Mouse (Mus musculus) neural tube, embryonic 14.5 days (tissue): ENCODE measurements around the gene Mrpl38. TPM values are rescaled to one million over a fixed set of nuclear protein-coding genes. Genes with fewer than 3 reads are reported as not detected.

Experiments used
- ATAC-seq: fragments of 200-750 bp; cut with Nextera tagmentation; 2 replicates; pipeline ENCODE4 v1.8.0; 2017; ENCODE audit warnings: low read depth, mild to moderate bottlenecking, moderate TSS enrichment, moderate library complexity
- H3K27ac ChIP-seq: fragments of 300-500 bp; sonication (generic); 2 replicates; pipeline ENCODE4 v1.5.1; 2014; ENCODE audit warnings: low read depth, mild to moderate bottlenecking, control low read depth, low read length, moderate library complexity, mixed read lengths
- H3K27me3 ChIP-seq: fragments of 300-500 bp; sonication (generic); 2 replicates; pipeline ENCODE4 v1.6.1; 2014; ENCODE audit warnings: low read length; ENCODE audit not compliant: control insufficient read depth, insufficient read depth
- H3K36me3 ChIP-seq: fragments of 300-500 bp; sonication (generic); 2 replicates; pipeline ENCODE4 v1.6.1; 2014; ENCODE audit warnings: low read length, mixed read lengths; ENCODE audit not compliant: control insufficient read depth, insufficient read depth
- H3K4me1 ChIP-seq: fragments of 300-500 bp; sonication (generic); 2 replicates; pipeline ENCODE4 v1.6.1; 2014; ENCODE audit warnings: low read length; ENCODE audit not compliant: control insufficient read depth, insufficient read depth
- H3K4me2 ChIP-seq: fragments of 300-500 bp; sonication (generic); 2 replicates; pipeline ENCODE4 v1.6.1; 2014; ENCODE audit warnings: mild to moderate bottlenecking, low read depth, low read length, control low read depth
- H3K4me3 ChIP-seq: fragments of 300-500 bp; sonication (generic); 2 replicates; pipeline ENCODE4 v1.5.1; 2014; ENCODE audit warnings: low read depth, low read length, control low read depth, mixed read lengths
- H3K9ac ChIP-seq: fragments of 300-500 bp; sonication (generic); replicated peaks from 2 replicates; pipeline ENCODE4 v1.6.1; 2014; ENCODE audit warnings: low read depth, mild to moderate bottlenecking, control low read depth, low read length, mixed read lengths
- H3K9me3 ChIP-seq: fragments of 300-500 bp; sonication (generic); 2 replicates; pipeline ENCODE4 v1.6.1; 2016; ENCODE audit warnings: low read length; ENCODE audit not compliant: control insufficient read depth
- WGBS: fragments of 180-500 bp; shearing (Covaris S2); extraction: QIAGEN DNeasy Blood & Tissue Kit; methylation state at CpG from one replicate; pipeline ENCODE4 v1.1.7; 2014; 5-methylcytosine and 5-hydroxymethylcytosine counted together
- polyA plus RNA-seq: library from polyadenylated mRNA; unstranded; fragments of >200 nt; fragmentation: Nextera tagmentation; extraction: Ambion mirVana; gene quantifications from 2 replicates; pipeline ENCODE4 v1.2.1, GENCODE M21; 2014

Mrpl38 gene
- polyA plus RNA-seq, 1 experiment from 2014 or later, result 91.0 TPM

DNA sequence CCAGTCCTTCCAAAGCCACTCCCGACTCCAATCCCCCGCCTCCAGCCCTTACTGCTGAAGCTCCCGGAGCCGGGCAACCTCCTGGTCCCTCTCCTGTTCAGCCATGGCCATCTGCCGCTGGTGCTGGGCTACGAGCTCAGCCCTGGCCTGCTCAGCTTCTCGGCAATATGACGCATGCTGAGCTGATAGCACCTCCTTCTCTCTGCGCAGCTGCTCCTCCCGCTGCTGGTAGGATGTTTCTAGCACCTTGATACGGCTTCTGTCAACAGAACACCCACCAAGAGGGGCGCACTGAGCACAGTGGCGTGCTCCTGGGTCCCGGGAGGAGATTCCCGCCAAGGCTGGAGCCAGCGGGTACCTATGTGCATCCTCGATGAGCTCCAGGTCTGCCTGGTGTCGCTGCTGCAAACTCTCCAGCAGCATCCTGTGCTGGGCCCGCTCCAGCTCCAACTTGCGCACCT, 10.1 kb upstream of the Mrpl38 start:
- Histone ChIP-seq H3K27ac (no peak overlapping the region), H3K9ac (no peak overlapping the region), H3K27me3 (no peaks in the 10 kb centered on the region), H3K4me1 (no peaks in the 10 kb centered on the region), H3K9me3 (no peaks in the 10 kb centered on the region), H3K4me3 (no peak overlapping the region), H3K36me3 (peaks cover 74% of the 10 kb centered on the region), H3K4me2 (no peak overlapping the region)
- ATAC-seq, result no peak
- WGBS, result 64% methylated on average over 20 of the region's 20 CpGs

GRCm38 (mm10) chr11:116146294-116146985, 7.8 kb upstream of the Mrpl38 start:
- H3K27ac ChIP-seq, result no peak overlapping the region
- no peaks in the 10 kb centered on the region for H3K9me3 ChIP-seq
- H3K4me2 ChIP-seq, result no peak overlapping the region
- no peak overlapping the region for H3K9ac ChIP-seq
- no peak for ATAC-seq
- WGBS, result 73% methylated on average over 25 of the region's 25 CpGs
- no peak overlapping the region for H3K4me3 ChIP-seq
- H3K36me3 ChIP-seq, result peaks cover 59% of the 10 kb centered on the region
- no peaks in the 10 kb centered on the region for H3K27me3 ChIP-seq
- no peaks in the 10 kb centered on the region for H3K4me1 ChIP-seq

- H3K27ac ChIP-seq, result no peak overlapping the region
- H3K36me3 ChIP-seq, result peaks cover 56% of the 10 kb centered on the region
- no peak overlapping the region for H3K4me2 ChIP-seq
- 63% methylated on average over 17 of the region's 18 CpGs for WGBS
- H3K9ac ChIP-seq, result no peak overlapping the region
- no peak overlapping the region for H3K4me3 ChIP-seq
- no peak for ATAC-seq
- H3K9me3 ChIP-seq, result no peaks in the 10 kb centered on the region
- H3K4me1 ChIP-seq, result no peaks in the 10 kb centered on the region
- H3K27me3 ChIP-seq, result no peaks in the 10 kb centered on the region
Observed at GRCm38 (mm10) chr11:116145481-116146293, 7.0 kb upstream of the Mrpl38 start.

DNA sequence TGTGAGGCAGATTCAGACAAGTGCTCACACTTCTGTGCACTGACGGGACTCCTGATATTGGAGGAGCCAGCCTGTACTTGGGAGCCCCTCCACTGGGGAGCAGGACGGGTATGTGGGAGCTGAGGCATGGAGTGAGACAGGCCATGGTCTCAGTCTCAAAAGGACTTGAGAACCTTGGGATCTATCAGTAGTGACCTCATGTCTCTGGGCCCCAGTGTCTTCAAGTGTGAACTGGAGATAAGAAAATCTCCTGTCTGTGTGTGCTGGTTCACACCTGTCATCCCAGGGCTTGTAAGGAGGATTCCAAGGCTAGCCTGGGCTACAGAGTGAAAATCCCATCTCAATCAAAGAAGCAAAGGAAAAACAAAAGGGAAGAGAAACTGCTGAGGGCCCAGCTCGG, 4.8 kb upstream of the Mrpl38 start:
- WGBS, result 94% methylated on average over 3 of the region's 3 CpGs
- no peaks in the 10 kb centered on the region for H3K9me3 ChIP-seq
- peaks cover 45% of the 10 kb centered on the region for H3K36me3 ChIP-seq
- no peak for ATAC-seq
- H3K4me1 ChIP-seq, result no peaks in the 10 kb centered on the region
- H3K4me3 ChIP-seq, result no peak overlapping the region
- H3K27me3 ChIP-seq, result no peaks in the 10 kb centered on the region
- no peak overlapping the region for H3K4me2 ChIP-seq
- no peak overlapping the region for H3K27ac ChIP-seq
- H3K9ac ChIP-seq, result no peak overlapping the region

- 74% methylated on average over 10 of the region's 10 CpGs for WGBS
Observed at GRCm38 (mm10) chr11:116142211-116142991, 3.7 kb upstream of the Mrpl38 start.

GRCm38 (mm10) chr11:116138096-116138467, 586 bp downstream of the Mrpl38 start:
- H3K9me3 ChIP-seq, result no peaks in the 10 kb centered on the region
- peak overlapping the region; percentile 61 for H3K4me2 ChIP-seq
- H3K4me3 ChIP-seq, result peak overlapping the region; percentile 90
- ATAC-seq, result no peak
- under 1% methylated on average over 20 of the region's 20 CpGs for WGBS
- peak overlapping the region; percentile 55 for H3K27ac ChIP-seq
- peaks cover 7% of the 10 kb centered on the region; the same call in 1 of the 2 replicates for H3K4me1 ChIP-seq
- H3K36me3 ChIP-seq, result peaks cover 23% of the 10 kb centered on the region
- peak overlapping the region; percentile 74 for H3K9ac ChIP-seq
- H3K27me3 ChIP-seq, result no peaks in the 10 kb centered on the region

More at GRCm38 (mm10) chr11:116142211-116142991, 3.7 kb upstream of the Mrpl38 start:
- Histone ChIP-seq H3K27ac (no peak overlapping the region), H3K4me3 (no peak overlapping the region), H3K4me2 (no peak overlapping the region), H3K9ac (no peak overlapping the region), H3K9me3 (no peaks in the 10 kb centered on the region), H3K36me3 (peaks cover 35% of the 10 kb centered on the region), H3K4me1 (peaks cover 7% of the 10 kb centered on the region; the same call in 1 of the 2 replicates), H3K27me3 (no peaks in the 10 kb centered on the region)
- ATAC-seq, result no peak

- H3K27me3 ChIP-seq, result no peaks in the 10 kb centered on the region
- H3K4me2 ChIP-seq, result no peak overlapping the region
- H3K27ac ChIP-seq, result no peak overlapping the region
- 92% methylated on average over 10 of the region's 10 CpGs for WGBS
- no peak overlapping the region for H3K9ac ChIP-seq
- H3K4me3 ChIP-seq, result no peak overlapping the region
- ATAC-seq, result no peak
- H3K9me3 ChIP-seq, result no peaks in the 10 kb centered on the region
- H3K36me3 ChIP-seq, result peaks cover 21% of the 10 kb centered on the region; the same call in 1 of the 2 replicates
- peaks cover 22% of the 10 kb centered on the region; the same call in 1 of the 2 replicates for H3K4me1 ChIP-seq
Observed at GRCm38 (mm10) chr11:116134171-116134570, 4.5 kb downstream of the Mrpl38 start.

DNA sequence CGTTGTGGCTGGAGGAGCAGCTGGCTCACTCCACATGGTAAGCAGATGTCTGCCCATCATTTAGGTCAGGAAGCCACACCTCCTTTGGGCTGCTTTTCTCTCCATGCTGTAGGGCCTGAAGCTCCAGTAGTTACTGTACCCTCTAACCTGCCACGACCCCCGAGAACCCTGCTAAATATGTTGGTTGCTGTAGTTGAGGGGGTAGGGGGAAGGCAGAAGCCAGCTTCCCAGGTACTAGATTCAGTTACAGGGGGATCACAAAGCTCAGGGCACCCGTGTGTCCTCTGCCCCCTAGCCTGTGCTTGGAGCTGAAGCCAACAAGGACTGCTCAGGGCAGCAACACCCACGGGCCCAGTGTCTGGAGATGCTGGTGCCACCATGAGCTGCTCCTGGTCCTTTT, 5.2 kb downstream of the Mrpl38 start:
- Histone ChIP-seq H3K27ac (no peak overlapping the region), H3K36me3 (peaks cover 21% of the 10 kb centered on the region; the same call in 1 of the 2 replicates), H3K9ac (no peak overlapping the region), H3K4me3 (no peak overlapping the region), H3K9me3 (no peaks in the 10 kb centered on the region), H3K4me2 (no peak overlapping the region), H3K4me1 (peaks cover 22% of the 10 kb centered on the region; the same call in 1 of the 2 replicates), H3K27me3 (no peaks in the 10 kb centered on the region)
- WGBS, result 71% methylated on average over 5 of the region's 5 CpGs
- ATAC-seq, result no peak
